Mouse (Mus musculus) regulatory T cell (primary cell): ENCODE results near the gene Mettl14.
"Not testable (repeated sequence)": the region's sequence is repeated elsewhere in the genome, so short reads cannot be mapped to it uniquely, and the experiment has no call there.

ENCODE experiments used
- in situ Hi-C: fragments of 300-600 bp; cut with MboI, MseI; formaldehyde crosslinking; loops from one replicate; pipeline ENCODE4 v1.15.1; 2025; ENCODE audit warnings: high pct_unique_total_duplicates

Gene Mettl14

DNA sequence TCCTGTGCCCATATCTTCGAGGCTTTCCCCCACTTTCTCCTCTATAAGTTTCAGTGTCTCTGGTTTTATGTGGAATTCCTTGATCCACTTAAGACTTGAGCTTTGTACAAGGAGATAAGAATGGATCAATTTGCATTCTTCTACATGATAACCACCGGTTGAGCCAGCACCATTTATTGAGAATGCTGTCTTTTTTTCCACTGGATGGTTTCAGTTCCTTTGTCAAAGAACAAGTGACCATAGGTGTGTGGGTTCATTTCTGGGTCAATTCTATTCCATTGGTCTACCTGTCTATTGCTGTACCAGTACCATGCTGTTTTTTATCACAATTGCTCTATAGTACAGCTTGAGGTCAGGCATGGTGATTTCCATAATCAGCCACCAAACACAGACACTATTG lies 19.1 kb downstream of the Mettl14 start:
- in situ Hi-C loops, result not testable (repeated sequence)

DNA sequence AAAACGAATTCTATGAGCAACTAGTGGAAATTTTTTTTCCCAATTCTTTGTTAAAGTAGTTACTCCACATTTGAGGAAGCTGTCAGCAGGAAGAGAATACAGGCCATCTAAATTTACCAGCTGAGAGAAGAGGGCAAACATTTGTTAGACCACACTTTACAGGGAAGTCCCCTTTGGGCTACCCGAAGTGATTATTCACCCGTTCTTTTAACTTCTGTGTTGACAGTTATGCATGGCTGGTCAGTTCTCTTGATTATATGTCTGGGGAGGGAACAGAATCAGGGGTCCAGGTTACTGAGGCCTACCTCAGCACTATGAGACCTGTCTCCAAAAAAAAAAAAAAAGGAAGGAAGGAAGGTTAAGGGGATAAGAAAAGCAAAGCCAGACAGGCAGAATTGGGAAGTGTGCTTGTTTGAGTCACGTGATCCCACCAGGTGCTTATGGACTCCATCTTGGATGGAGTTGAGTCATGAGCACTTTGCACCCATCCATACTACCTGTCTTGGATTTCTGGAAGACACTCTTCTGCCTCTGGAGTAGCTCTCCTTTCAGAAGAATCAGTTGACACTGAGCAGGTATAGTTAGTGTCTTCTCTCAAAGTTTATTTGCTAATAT lies 29.4 kb downstream of the Mettl14 start:
- in situ Hi-C loops, result loop anchor here (10.0 kb wide), 2 partner anchors 122 to 192 kb away; partner anchors contain the start of gene Synpo2

- in situ Hi-C loops, result loop anchor here (10.0 kb wide), 2 partner anchors 120 to 190 kb away; partner anchors contain the start of gene Synpo2
Observed at GRCm38 (mm10) chr3:123354388-123354787, 31.5 kb downstream of the Mettl14 start.

DNA sequence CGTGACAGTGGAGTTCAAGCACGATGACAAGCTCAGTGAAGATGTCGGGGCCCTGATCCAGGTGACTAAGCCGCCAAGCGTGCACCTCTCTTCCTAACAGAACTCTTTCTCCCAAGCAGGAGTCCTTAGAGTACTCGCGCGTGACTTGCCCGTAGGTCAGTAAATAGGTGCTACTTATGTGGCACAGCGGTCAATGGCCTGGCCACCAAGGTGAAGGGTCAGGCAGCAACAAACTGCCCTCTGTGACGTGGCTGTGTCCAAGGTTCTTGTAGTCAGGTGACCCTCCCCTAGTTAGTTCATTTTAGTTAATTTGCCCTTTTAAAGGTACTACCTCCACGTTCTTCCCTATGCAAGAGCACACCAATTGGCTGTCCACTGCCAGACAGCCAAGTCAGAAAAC lies 32.2 kb downstream of the Mettl14 start:
- in situ Hi-C loops, result loop anchor here (10.0 kb wide), 2 partner anchors 119 to 189 kb away; partner anchors contain the start of gene Synpo2

DNA sequence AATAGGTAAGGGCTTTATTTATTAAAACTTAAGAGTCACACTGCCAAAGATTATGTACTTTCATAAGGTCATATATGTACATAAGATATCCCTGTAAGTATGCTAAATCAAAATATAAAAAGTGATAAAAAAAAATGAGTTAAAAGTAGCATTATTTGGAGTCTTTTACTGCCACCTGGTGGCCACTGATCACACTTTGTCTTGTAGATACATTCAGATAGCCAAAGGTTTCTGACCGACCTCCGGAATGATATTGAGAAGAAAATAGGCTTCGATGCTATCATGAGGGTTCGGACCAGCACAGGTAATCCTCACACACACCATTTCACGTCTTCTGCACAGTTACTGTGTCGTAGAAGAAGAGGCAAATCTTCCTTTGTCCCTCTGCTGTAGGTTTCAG lies 32.7 kb downstream of the Mettl14 start:
- in situ Hi-C loops, result loop anchor here (10.0 kb wide), 2 partner anchors 118 to 188 kb away; partner anchors contain the start of gene Synpo2

DNA sequence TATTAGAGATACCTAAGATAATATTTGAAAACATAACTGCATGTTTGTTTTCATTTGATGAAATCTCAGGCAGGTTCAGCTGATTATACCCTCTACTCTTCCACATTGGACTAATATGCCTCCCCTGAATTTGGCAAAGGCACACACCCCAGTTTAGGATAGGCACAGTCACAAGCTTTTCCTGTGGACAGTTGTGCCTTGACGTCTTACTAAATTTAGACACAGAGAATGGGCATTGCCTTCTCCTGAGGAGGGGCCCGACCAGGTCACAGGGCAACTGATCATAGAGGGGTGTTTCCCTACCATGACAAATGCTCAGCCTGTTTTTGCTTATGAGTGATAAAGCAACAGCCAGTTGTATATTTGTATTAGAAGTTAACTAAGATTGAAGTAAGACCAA lies 34.4 kb downstream of the Mettl14 start:
- in situ Hi-C loops, result loop anchor here (10.0 kb wide), 2 partner anchors 117 to 187 kb away; partner anchors contain the start of gene Synpo2

- in situ Hi-C loops, result loop anchor here (10.0 kb wide), 2 partner anchors 116 to 186 kb away; partner anchors contain the start of gene Synpo2
Observed at GRCm38 (mm10) chr3:123350602-123351001, 35.3 kb downstream of the Mettl14 start.

DNA sequence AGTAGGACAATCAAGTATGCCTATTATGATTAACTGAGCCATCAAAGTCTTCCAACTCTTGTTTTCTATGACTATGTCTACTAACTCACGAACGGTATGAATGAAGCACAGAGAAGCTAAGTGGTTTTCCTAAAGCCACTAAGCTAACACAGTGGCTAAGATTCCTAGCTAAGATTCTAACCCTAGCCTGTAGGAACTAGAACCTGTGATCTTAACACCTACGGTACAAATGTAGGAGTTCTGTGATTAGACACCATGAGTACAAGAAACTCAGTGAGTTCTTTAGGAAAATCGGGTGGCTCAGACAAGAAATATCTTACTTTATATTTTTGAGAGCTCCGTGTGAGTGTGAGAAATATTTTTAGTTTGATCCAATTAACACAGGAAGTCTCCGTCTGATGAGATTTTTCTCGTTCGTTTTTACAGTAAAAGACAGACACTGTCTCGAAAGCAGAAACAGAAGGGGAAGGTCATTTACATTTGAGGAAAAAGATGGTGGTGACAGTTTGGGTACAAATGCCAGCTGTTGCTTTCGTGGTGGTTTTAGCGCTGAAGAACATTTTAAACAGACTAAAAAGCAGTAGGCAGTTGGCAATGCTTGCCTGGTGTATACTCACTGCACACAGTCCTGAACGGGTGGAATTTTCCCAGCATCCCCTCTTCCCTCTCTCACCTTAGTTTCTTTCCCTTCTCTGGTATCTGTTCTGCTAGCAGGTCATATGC lies 37.7 kb downstream of the Mettl14 start:
- in situ Hi-C loops, result no loop called here

- in situ Hi-C loops, result no loop called here
Observed at GRCm38 (mm10) chr3:123343690-123344089, 42.2 kb downstream of the Mettl14 start.

DNA sequence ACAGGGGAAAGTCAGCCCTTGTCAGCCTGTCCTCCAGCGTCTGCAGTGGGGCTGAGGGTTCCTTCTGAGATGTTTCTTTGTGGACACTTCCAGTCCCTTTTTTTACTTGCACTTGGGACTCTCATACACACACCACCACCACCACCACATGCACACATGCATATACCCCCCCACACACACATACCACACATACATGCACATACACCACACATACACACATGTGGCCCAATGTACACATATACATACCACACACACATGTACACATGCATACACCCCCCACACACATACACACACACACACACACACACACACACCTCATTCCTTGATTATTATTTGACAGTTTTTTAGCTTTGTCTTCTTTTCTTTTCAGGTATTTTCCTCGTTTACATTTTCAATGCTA lies 44.9 kb downstream of the Mettl14 start:
- in situ Hi-C loops, result no loop called here

GRCm38 (mm10) chr3:123338666-123339195 lies 47.2 kb downstream of the Mettl14 start:
- in situ Hi-C loops, result no loop called here

- in situ Hi-C loops, result no loop called here
Observed at GRCm38 (mm10) chr3:123337853-123338252, 48.1 kb downstream of the Mettl14 start.

- in situ Hi-C loops, result no loop called here
Observed at GRCm38 (mm10) chr3:123336951-123337350, 49.0 kb downstream of the Mettl14 start.

GRCm38 (mm10) chr3:123336455-123336854 lies 49.5 kb downstream of the Mettl14 start:
- in situ Hi-C loops, result no loop called here

GRCm38 (mm10) chr3:123335480-123335879 lies 50.4 kb downstream of the Mettl14 start:
- in situ Hi-C loops, result no loop called here

DNA sequence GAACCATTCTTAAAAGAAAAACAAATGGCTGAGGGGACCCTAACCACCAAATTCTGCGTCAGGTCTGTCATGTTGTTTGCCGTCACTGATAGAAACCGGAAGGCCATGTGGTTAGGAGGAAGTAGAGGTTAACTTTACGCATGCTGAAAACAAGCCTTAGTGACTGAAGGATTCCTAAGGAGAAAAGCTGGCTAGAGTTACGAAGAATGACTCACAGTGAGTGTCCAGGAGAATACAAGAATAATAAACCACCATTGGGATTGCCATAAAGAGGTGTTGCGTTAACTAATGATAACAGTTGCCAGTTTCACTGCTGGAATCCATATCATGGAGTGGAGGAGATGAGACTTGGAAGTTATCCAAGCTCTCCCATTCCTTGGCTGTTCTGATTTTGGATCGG lies 51.0 kb downstream of the Mettl14 start:
- in situ Hi-C loops, result no loop called here

- in situ Hi-C loops, result no loop called here
Observed at GRCm38 (mm10) chr3:123333055-123333424, 52.9 kb downstream of the Mettl14 start.

DNA sequence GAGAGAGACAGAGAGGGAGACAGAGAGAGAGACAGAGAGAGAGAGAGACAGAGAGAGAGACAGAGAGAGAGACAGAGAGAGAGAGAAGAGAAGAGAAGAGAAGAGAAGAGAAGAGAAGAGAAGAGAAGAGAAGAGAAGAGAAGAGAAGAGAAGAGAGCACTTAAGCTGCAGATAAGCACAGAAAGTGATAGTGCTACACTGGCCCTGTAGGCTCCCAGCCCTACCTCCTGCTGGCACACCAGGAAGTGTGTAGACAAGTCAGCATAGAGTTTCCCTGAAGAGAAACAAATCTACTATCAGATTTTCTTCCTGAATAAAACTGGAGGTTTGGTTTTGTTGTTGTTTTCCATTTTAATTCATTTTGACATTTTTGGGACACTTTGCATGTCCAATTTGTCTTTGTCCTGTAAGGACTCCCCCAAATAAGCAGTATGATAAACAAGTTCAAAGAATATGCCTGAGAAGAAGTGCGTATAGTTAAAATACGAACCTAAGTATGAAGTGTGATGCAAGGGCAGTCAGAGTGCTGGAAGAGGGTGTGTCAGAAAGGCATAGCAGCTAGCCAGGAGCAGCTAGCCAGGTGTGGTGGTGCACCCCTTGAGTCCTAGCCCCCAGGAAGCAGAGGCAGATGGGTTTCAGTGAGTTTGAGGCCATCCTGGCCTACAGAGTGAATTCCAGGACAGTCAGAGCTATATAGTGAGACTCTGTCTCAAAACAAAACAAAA lies 53.4 kb downstream of the Mettl14 start:
- in situ Hi-C loops, result no loop called here

- in situ Hi-C loops, result no loop called here
Observed at GRCm38 (mm10) chr3:123330221-123330620, 55.7 kb downstream of the Mettl14 start.

- in situ Hi-C loops, result no loop called here
Observed at GRCm38 (mm10) chr3:123329251-123329650, 56.7 kb downstream of the Mettl14 start.

DNA sequence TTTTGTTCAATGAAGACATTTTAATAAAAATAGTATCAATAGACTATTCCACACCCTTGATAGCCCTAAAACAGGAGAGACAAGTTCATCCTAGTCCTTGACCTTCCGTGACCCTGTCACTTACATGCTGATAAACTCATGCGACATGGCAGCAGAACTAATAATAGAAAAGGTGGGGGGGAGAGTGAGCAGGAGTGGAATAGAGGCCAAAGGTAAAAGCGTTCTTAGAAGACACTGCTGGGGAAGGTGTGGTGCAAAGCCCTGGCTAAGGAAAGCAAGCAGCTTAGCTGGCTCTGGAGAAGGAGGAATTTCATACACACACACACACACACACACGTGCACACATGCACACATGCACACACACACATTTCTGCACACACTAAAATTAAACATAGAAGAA lies 61.6 kb downstream of the Mettl14 start:
- in situ Hi-C loops, result no loop called here

- in situ Hi-C loops, result no loop called here
Observed at GRCm38 (mm10) chr3:123322147-123322546, 63.8 kb downstream of the Mettl14 start.
